Mouse (Mus musculus) kidney, postnatal 14 days (tissue): ENCODE results near the gene Arpc3.

Experiments
- DNase-seq: peaks from one replicate; pipeline ENCODE4 v3.0.0; 2022; ENCODE audit warnings: mixed read lengths

The Arpc3 gene

GRCm38 (mm10) chr5:122400628-122401302 is 9.1 kb downstream of the Arpc3 start:
- peak; percentile 85 for DNase-seq

- DNase-seq, result peak; percentile 79
These were observed 9.6 kb downstream of the Arpc3 start for GRCm38 (mm10) chr5:122401303-122401640.

GRCm38 (mm10) chr5:122402160-122402559 is 10.5 kb downstream of the Arpc3 start:
- no peak for DNase-seq

- no peak for DNase-seq
These were observed 11.1 kb downstream of the Arpc3 start for GRCm38 (mm10) chr5:122402772-122403171.

- DNase-seq, result no peak
These were observed 11.7 kb downstream of the Arpc3 start for GRCm38 (mm10) chr5:122403362-122403761.

- DNase-seq, result no peak
These were observed 13.9 kb downstream of the Arpc3 start for GRCm38 (mm10) chr5:122405537-122405936.

- no peak for DNase-seq
These were observed 18.3 kb downstream of the Arpc3 start for GRCm38 (mm10) chr5:122409692-122410645.

GRCm38 (mm10) chr5:122411892-122412291 is 20.2 kb downstream of the Arpc3 start:
- DNase-seq, result no peak

- peak; percentile 59 for DNase-seq
These were observed 21.1 kb downstream of the Arpc3 start for GRCm38 (mm10) chr5:122412826-122413225.

- no peak for DNase-seq
These were observed 22.7 kb downstream of the Arpc3 start for GRCm38 (mm10) chr5:122414351-122414750.

GRCm38 (mm10) chr5:122415465-122415864 is 23.8 kb downstream of the Arpc3 start:
- no peak for DNase-seq

GRCm38 (mm10) chr5:122420676-122421075 is 29.0 kb downstream of the Arpc3 start:
- peak; percentile 63 for DNase-seq

- no peak for DNase-seq
These were observed 29.8 kb downstream of the Arpc3 start, which contains the start of gene Anapc7 for GRCm38 (mm10) chr5:122421271-122422068. TSS of gene Anapc7 (plus strand) at chr5:122421693.

- DNase-seq, result peak; percentile 92
These were observed 30.6 kb downstream of the Arpc3 start for GRCm38 (mm10) chr5:122422071-122422964.

GRCm38 (mm10) chr5:122423083-122423482 is 31.4 kb downstream of the Arpc3 start:
- no peak for DNase-seq

- no peak for DNase-seq
These were observed 33.9 kb downstream of the Arpc3 start for GRCm38 (mm10) chr5:122425550-122425949.

GRCm38 (mm10) chr5:122430036-122430775 is 38.5 kb downstream of the Arpc3 start:
- no peak for DNase-seq

- DNase-seq, result no peak
These were observed 39.5 kb downstream of the Arpc3 start for GRCm38 (mm10) chr5:122431221-122431620.

GRCm38 (mm10) chr5:122434541-122434940 is 42.9 kb downstream of the Arpc3 start:
- DNase-seq, result no peak

GRCm38 (mm10) chr5:122439400-122440094 is 47.9 kb downstream of the Arpc3 start:
- DNase-seq, result peak; percentile 71
